Mouse (Mus musculus) inflammation-experienced regulatory T-cells, adult 6 months (primary cell): ENCODE results near the gene Gm379. TPM values are rescaled to one million over a fixed set of nuclear protein-coding genes. Genes with fewer than 3 reads are reported as not detected.

Experiments used
- ATAC-seq: one replicate; pipeline ENCODE4 v1.8.0; 2017
- polyA plus RNA-seq, 3 experiments: library from polyadenylated mRNA; unstranded; fragments of 100-300 nt; shearing (Covaris generic); gene quantifications; one replicate each; pipeline ENCODE4 v1.2.1; 2017

The Gm379 gene
- polyA plus RNA-seq, result not detected

DNA sequence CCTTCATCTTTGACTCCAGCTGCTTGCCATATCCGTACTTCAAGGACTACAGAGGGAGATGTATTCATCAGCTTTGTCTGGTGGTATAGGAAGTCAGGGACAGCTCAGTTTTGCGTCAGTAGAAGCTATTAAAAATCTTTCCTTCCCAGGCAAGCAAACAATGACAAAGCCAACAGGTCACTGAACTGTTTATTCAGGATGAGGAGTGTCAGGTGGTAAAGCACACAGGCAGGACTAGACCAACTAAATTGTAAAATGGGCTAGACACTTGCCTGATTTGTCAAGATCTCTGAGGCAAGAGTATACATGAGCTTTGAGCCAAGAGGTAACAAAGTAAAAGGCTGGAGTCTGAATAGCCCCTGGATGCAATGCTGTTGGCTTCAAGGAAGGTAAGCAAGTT, at the start of gene Gm379:
Gene Gm379 (minus strand): TSS at position 7 of the 400 bp plus-strand sequence.
- no peak for ATAC-seq

DNA sequence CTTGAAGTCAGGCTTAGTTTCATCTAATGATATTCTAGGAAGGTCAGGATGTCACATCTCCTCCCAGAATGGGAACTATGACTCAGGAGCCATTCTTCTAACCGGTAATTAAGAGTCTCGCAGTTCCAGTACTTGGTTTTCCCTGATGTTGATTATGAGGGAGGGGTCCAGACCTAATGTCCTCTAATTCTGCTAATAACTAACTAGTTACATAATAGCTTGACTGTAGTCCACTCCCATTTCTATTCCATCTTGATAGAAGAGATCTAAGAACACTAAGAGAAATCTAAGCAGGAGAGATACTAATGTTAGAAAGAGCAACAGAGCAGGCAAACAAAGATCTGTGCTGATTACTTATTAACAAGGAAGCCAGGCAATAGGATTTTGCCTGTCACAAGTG, 39.6 kb upstream of the Gm379 start:
- ATAC-seq, result no peak

DNA sequence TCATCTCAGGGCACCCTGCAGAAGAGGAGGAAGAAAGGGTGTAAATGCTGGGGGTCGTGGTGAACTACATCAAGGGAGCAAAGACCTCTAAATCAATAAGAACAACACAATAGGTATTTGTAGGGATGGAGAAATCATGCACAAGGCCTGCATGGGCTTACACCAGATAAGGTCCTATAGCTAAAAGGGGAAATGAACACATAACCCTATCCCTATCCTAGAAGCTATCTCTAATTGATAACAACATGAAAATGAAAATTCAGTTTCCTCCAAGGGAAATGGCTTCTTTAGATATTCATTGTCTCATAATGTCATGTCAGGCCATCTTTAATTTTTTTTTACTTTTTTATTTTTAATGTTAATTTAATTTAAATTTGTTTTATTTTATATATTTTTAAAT, 4.2 kb upstream of the Gm379 start:
- ATAC-seq, result no peak

DNA sequence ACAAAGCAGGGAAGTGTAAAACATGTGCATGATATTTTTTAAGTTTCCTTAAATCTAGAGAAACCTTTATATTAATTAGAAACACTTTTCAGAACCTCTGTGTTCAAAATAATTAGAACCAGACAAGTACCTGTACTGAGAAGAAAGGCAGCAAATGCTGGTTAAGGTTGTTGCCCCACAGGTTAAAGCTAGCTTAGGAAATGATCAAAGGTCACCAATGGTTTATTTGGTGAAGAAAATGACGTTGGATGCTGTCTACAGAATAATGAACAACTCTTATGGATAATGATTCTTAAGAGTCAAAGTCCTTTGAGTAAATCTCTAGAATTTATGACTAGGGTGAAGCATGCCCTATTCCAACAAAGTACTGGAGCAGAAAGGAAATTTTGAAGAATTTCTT, 42.7 kb downstream of the Gm379 start:
- no peak for ATAC-seq

GRCm38 (mm10) chrX:108620886-108621285, 43.8 kb downstream of the Gm379 start:
- no peak for ATAC-seq

Other genes starting within 250 kb of the Gm379 start
- gene Brwd3, start 169.5 kb upstream of the Gm379 start, polyA plus RNA-seq, result 1 to 10 TPM; 3.5 to 5.0 (median 4.1) TPM